Mouse (Mus musculus) kidney, adult 18-20 months (tissue): ENCODE results near the gene Fnip2.

Experiments
- DNase-seq: peaks from one replicate; pipeline ENCODE4 v3.0.0; 2021

Gene Fnip2

GRCm38 (mm10) chr3:79564875-79565606 is 2.6 kb downstream of the Fnip2 start:
- peak; percentile 68 for DNase-seq

- no peak for DNase-seq
Measured at GRCm38 (mm10) chr3:79563511-79563910, 4.1 kb downstream of the Fnip2 start.

GRCm38 (mm10) chr3:79561784-79562715 is 5.5 kb downstream of the Fnip2 start:
- no peak for DNase-seq

- DNase-seq = peak; percentile 66
Measured at GRCm38 (mm10) chr3:79560555-79560954, 7.0 kb downstream of the Fnip2 start.

GRCm38 (mm10) chr3:79559773-79560045 is 7.9 kb downstream of the Fnip2 start:
- peak; percentile 68 for DNase-seq

GRCm38 (mm10) chr3:79559021-79559772 is 8.4 kb downstream of the Fnip2 start:
- DNase-seq = peak; percentile 78

- DNase-seq = no peak
Measured at GRCm38 (mm10) chr3:79555061-79555460, 12.5 kb downstream of the Fnip2 start.

GRCm38 (mm10) chr3:79553779-79554178 is 13.8 kb downstream of the Fnip2 start:
- DNase-seq = no peak

- DNase-seq = no peak
Measured at GRCm38 (mm10) chr3:79551826-79552552, 15.6 kb downstream of the Fnip2 start.

- no peak for DNase-seq
Measured at GRCm38 (mm10) chr3:79549751-79550393, 17.7 kb downstream of the Fnip2 start.

- DNase-seq = no peak
Measured at GRCm38 (mm10) chr3:79548681-79549437, 18.7 kb downstream of the Fnip2 start.

- no peak for DNase-seq
Measured at GRCm38 (mm10) chr3:79542585-79542984, 25.0 kb downstream of the Fnip2 start.

GRCm38 (mm10) chr3:79539656-79540055 is 27.9 kb downstream of the Fnip2 start:
- DNase-seq = no peak

GRCm38 (mm10) chr3:79539124-79539523 is 28.5 kb downstream of the Fnip2 start:
- no peak for DNase-seq

- no peak for DNase-seq
Measured at GRCm38 (mm10) chr3:79538342-79538741, 29.3 kb downstream of the Fnip2 start.

- DNase-seq = no peak
Measured at GRCm38 (mm10) chr3:79537626-79538203, 29.9 kb downstream of the Fnip2 start.

- no peak for DNase-seq
Measured at GRCm38 (mm10) chr3:79537023-79537422, 30.6 kb downstream of the Fnip2 start.

- DNase-seq = peak; percentile 74
Measured at GRCm38 (mm10) chr3:79531581-79532271, 35.9 kb downstream of the Fnip2 start.

- no peak for DNase-seq
Measured at GRCm38 (mm10) chr3:79529499-79530096, 38.0 kb downstream of the Fnip2 start.

GRCm38 (mm10) chr3:79528451-79528850 is 39.1 kb downstream of the Fnip2 start:
- no peak for DNase-seq
